Mouse (Mus musculus): ENCODE results near the gene Eepd1. TPM values are rescaled to one million over a fixed set of nuclear protein-coding genes. Genes with fewer than 3 reads are reported as not detected.

Gene Eepd1
- polyA plus RNA-seq, 1 experiment from 2014 or later, result 16.8 TPM

DNA sequence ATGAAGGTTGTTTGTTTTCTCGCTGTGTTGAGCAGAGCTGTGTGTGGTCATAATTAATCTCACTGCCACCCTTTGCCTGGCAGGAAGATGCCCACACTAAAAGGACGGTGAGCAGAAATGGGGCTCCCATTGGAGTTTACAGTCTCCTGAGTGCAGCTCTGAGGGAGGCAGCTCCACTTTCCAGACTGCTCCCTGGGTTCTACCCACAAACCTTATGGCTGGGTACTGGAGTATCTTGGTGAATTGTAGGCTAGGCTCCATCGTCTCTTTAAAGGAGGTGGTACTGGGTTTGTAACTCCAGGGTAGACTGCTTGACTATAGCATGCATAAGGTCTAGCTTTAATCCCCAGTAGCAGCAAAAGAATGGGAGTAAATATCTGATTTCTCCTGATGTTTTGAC lies 74.7 kb downstream of the Eepd1 start:
- no peak for DNase-seq (ENCODE audit: low spot score)
- Histone ChIP-seq H3K4me2 (replicated peaks; ENCODE audit: low read depth) (no peak overlapping the region), H3K27me3 (ENCODE audit: control insufficient read depth, insufficient read depth, low read length) (no peaks in the 10 kb centered on the region), H3K36me3 (ENCODE audit: control insufficient read depth, insufficient read depth, low read length) (no peaks in the 10 kb centered on the region), H3K9ac (ENCODE audit: low read length) (no peak overlapping the region), H3K9me3 (ENCODE audit: control insufficient read depth, low read length) (no peaks in the 10 kb centered on the region), H3K4me3 (ENCODE audit: low read depth, low read length) (no peak overlapping the region), H3K4me1 (replicated peaks; ENCODE audit: control insufficient read depth, insufficient read depth) (no peaks in the 10 kb centered on the region; the same call in 1 of the 2 replicates), H3K27ac (replicated peaks) (no peak overlapping the region)
- TF ChIP-seq CTCF (IDR thresholded peaks at IDR 0.05; ENCODE audit: low read depth) (no peak), EP300 (optimal IDR thresholded peaks at IDR 0.05) (no peak)
- no peak for ATAC-seq (ENCODE audit: low FRiP score, low TSS enrichment)
- 81% methylated on average over 3 of the region's 3 CpGs for WGBS

DNA sequence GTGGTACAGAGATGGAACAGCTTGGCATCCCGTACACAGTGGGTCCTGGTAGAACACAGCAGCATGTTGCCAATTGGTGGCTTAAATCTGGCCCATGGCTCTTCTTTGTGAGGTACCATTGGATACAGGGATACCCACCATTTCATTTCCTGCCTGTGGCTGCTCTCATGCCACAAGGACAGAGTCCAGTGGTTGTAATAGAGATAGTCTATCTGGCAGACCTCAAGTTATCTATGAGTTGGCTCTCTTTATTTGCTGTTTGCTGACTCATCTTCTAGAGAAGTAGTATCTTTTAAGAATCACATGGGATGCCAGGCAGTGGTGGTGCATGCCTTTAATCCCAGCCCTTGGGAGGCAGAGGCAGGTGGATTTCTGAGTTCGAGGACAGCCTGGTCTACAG lies 76.0 kb downstream of the Eepd1 start:
- H3K4me3 ChIP-seq (ENCODE audit: low read depth, low read length), result no peak overlapping the region
- no peaks in the 10 kb centered on the region; the same call in 1 of the 2 replicates for H3K4me1 ChIP-seq (replicated peaks; ENCODE audit: control insufficient read depth, insufficient read depth)
- no peaks in the 10 kb centered on the region for H3K36me3 ChIP-seq (ENCODE audit: control insufficient read depth, insufficient read depth, low read length)
- H3K9me3 ChIP-seq (ENCODE audit: control insufficient read depth, low read length), result no peaks in the 10 kb centered on the region
- no peak overlapping the region for H3K27ac ChIP-seq (replicated peaks)
- DNase-seq (ENCODE audit: low spot score) (no peak), ATAC-seq (ENCODE audit: low FRiP score, low TSS enrichment) (no peak)
- no peak overlapping the region for H3K4me2 ChIP-seq (replicated peaks; ENCODE audit: low read depth)
- TF ChIP-seq EP300 (optimal IDR thresholded peaks at IDR 0.05) (no peak), CTCF (IDR thresholded peaks at IDR 0.05; ENCODE audit: low read depth) (no peak)
- 93% methylated on average over 2 of the region's 2 CpGs for WGBS
- H3K9ac ChIP-seq (ENCODE audit: low read length), result no peak overlapping the region
- no peaks in the 10 kb centered on the region for H3K27me3 ChIP-seq (ENCODE audit: control insufficient read depth, insufficient read depth, low read length)

DNA sequence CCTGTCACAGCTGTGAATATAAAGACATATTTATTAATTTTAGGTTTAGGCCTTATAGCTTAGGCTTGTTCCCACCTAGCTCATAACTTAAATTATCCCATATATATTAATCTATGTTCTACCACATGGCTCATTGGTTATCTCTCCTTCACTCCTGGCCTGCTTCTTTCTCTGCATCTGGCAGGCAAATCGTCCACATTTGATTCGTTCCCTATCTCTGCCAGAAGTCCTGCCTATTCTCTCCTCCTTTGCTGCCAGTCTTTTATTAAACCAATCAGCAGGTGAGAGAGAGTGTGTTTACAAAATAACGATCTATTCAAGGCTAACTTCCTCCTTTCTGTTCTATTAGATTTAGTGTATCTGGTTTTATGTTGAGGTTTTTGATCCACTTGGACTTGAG lies 77.5 kb downstream of the Eepd1 start:
- no peaks in the 10 kb centered on the region; the same call in 1 of the 2 replicates for H3K4me1 ChIP-seq (replicated peaks; ENCODE audit: control insufficient read depth, insufficient read depth)
- ATAC-seq (ENCODE audit: low FRiP score, low TSS enrichment), result no peak
- 65% methylated on average over 3 of the region's 3 CpGs for WGBS

DNA sequence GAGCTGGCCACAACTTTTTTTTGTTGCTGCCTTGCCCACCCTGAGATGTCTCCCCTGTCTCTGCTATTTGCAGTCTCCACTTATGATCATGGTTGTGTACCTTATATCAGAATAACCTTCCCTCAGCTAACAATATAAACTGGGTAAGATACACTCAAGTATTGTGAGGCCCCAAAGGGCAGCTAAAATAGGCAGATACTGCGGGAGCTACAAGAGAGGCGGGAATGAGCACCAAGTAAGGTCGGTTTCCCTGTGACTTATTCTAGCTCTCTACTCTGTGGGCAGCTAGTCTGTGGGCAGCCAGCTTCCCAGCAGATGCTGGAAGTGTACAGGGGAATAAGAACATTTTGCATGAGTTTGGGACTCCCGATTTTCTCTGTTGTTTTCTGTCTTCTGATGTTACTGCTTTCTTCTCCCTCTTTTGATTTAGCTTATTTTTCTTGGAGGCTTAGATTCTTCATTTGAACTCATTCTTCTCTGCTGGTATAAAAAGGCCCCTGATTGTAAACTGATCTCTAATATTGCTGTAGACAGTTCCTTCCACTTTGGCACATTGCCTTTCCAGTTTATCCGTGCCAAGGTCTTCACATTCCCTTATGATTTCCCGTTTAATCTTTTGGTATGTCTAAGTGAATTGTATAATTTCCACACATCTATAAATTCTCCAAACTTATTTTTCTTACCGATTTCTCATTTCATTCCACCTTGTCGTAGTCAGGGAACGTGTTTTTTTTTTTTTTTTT lies 78.8 kb downstream of the Eepd1 start:
- Histone ChIP-seq H3K4me1 (replicated peaks; ENCODE audit: control insufficient read depth, insufficient read depth) (no peaks in the 10 kb centered on the region), H3K4me3 (ENCODE audit: low read depth, low read length) (no peak overlapping the region), H3K9me3 (ENCODE audit: control insufficient read depth, low read length) (no peaks in the 10 kb centered on the region), H3K36me3 (ENCODE audit: control insufficient read depth, insufficient read depth, low read length) (no peaks in the 10 kb centered on the region), H3K9ac (ENCODE audit: low read length) (no peak overlapping the region), H3K4me2 (replicated peaks; ENCODE audit: low read depth) (no peak overlapping the region), H3K27me3 (ENCODE audit: control insufficient read depth, insufficient read depth, low read length) (no peaks in the 10 kb centered on the region), H3K27ac (replicated peaks) (no peak overlapping the region)
- DNase-seq (ENCODE audit: low spot score) (no peak), ATAC-seq (ENCODE audit: low FRiP score, low TSS enrichment) (no peak)
- TF ChIP-seq CTCF (IDR thresholded peaks at IDR 0.05; ENCODE audit: low read depth) (no peak), EP300 (optimal IDR thresholded peaks at IDR 0.05) (no peak)
- WGBS, result 56% methylated on average over 9 of the region's 9 CpGs

More for the DNA sequence above, 77.5 kb downstream of the Eepd1 start:
- DNase-seq (ENCODE audit: low spot score), result no peak
- Histone ChIP-seq H3K4me2 (replicated peaks; ENCODE audit: low read depth) (no peak overlapping the region), H3K36me3 (ENCODE audit: control insufficient read depth, insufficient read depth, low read length) (no peaks in the 10 kb centered on the region), H3K4me3 (ENCODE audit: low read depth, low read length) (no peak overlapping the region), H3K27ac (replicated peaks) (no peak overlapping the region), H3K27me3 (ENCODE audit: control insufficient read depth, insufficient read depth, low read length) (no peaks in the 10 kb centered on the region), H3K9me3 (ENCODE audit: control insufficient read depth, low read length) (no peaks in the 10 kb centered on the region), H3K9ac (ENCODE audit: low read length) (no peak overlapping the region)
- no peak for TF ChIP-seq CTCF (IDR thresholded peaks at IDR 0.05; ENCODE audit: low read depth)
- TF ChIP-seq EP300 (optimal IDR thresholded peaks at IDR 0.05), result no peak

DNA sequence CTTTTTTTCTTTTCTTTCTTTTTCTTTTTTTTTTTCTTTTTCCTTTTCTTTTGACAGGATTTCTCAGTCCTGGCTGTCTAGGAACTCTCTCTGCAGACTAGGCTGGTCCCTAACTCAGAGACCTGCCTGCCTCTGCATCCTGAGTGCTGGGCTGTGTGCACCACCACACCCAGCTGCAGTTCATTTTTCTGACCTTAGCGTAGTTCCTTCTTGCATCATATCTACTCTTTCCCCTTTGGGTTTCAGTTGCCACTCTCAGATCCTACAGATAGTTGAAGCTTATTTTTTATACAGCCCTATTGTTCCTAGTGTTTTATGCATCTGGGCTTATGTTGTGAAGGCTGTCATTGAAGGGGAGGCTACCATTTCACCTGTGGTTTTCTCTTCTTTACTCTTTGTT lies 79.8 kb downstream of the Eepd1 start:
- TF ChIP-seq CTCF (IDR thresholded peaks at IDR 0.05; ENCODE audit: low read depth) (no peak), EP300 (optimal IDR thresholded peaks at IDR 0.05) (no peak)
- ATAC-seq (ENCODE audit: low FRiP score, low TSS enrichment), result no peak
- H3K9me3 ChIP-seq (ENCODE audit: control insufficient read depth, low read length), result no peaks in the 10 kb centered on the region
- H3K9ac ChIP-seq (ENCODE audit: low read length), result no peak overlapping the region
- H3K27me3 ChIP-seq (ENCODE audit: control insufficient read depth, insufficient read depth, low read length), result no peaks in the 10 kb centered on the region
- no peak overlapping the region for H3K27ac ChIP-seq (replicated peaks)
- WGBS, result 83% methylated on average over 1 of the region's 1 CpGs
- no peak overlapping the region for H3K4me2 ChIP-seq (replicated peaks; ENCODE audit: low read depth)
- H3K4me3 ChIP-seq (ENCODE audit: low read depth, low read length), result no peak overlapping the region
- DNase-seq (ENCODE audit: low spot score), result no peak
- H3K36me3 ChIP-seq (ENCODE audit: control insufficient read depth, insufficient read depth, low read length), result no peaks in the 10 kb centered on the region
- H3K4me1 ChIP-seq (replicated peaks; ENCODE audit: control insufficient read depth, insufficient read depth), result no peaks in the 10 kb centered on the region

DNA sequence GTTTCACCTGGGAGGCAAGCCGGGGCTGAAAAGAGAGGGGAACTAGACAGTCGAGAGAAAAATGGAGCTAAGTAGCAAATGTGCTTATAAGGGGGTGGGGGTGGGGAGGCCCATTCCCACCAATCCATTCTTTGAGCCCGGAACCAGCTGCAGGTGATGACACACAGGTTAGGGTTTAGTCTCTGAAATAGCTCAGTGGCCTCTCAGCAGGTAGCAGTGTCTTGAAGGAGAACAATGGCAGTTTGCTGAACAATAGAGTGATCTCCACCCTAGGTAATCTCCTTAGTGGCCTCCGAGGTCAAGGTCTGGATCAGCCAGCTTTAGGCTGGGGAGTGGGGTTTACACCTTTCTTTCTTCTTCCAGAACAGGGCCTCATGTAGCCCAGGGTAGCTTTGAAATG lies 82.5 kb downstream of the Eepd1 start:
- H3K4me2 ChIP-seq (replicated peaks; ENCODE audit: low read depth), result no peak overlapping the region
- DNase-seq (ENCODE audit: low spot score) (no peak), ATAC-seq (ENCODE audit: low FRiP score, low TSS enrichment) (no peak)
- no peak overlapping the region for H3K9ac ChIP-seq (ENCODE audit: low read length)
- no peak for TF ChIP-seq CTCF (IDR thresholded peaks at IDR 0.05; ENCODE audit: low read depth)
- TF ChIP-seq EP300 (optimal IDR thresholded peaks at IDR 0.05), result no peak
- no peak overlapping the region for H3K4me3 ChIP-seq (ENCODE audit: low read depth, low read length)
- no peaks in the 10 kb centered on the region for H3K36me3 ChIP-seq (ENCODE audit: control insufficient read depth, insufficient read depth, low read length)
- no peak overlapping the region for H3K27ac ChIP-seq (replicated peaks)
- no peaks in the 10 kb centered on the region for H3K4me1 ChIP-seq (replicated peaks; ENCODE audit: control insufficient read depth, insufficient read depth)
- H3K27me3 ChIP-seq (ENCODE audit: control insufficient read depth, insufficient read depth, low read length), result no peaks in the 10 kb centered on the region
- 62% methylated on average over 4 of the region's 4 CpGs for whole genome bisulfite sequencing
- no peaks in the 10 kb centered on the region for H3K9me3 ChIP-seq (ENCODE audit: control insufficient read depth, low read length)

Data from stomach, postnatal 0 days (tissue).